Mouse (Mus musculus) midbrain, embryonic 11.5 days (tissue): Measurements from ENCODE around the gene Paqr9. TPM values are rescaled to one million over a fixed set of nuclear protein-coding genes. Genes with fewer than 3 reads are reported as not detected.

ENCODE experiments used
- ATAC-seq: fragments of 200-750 bp; cut with Nextera tagmentation; 2 replicates; pipeline ENCODE4 v1.8.0; 2017; ENCODE audit warnings: moderate TSS enrichment, moderate library complexity; ENCODE audit not compliant: low FRiP score
- DNase-seq: peaks from one replicate; pipeline ENCODE4 v3.0.0; 2015; ENCODE audit warnings: low spot score; ENCODE audit errors: missing footprints
- H3K27ac ChIP-seq: fragments of 300-500 bp; sonication (generic); 2 replicates; pipeline ENCODE4 v1.5.1; 2014; ENCODE audit warnings: low read depth, low read length
- H3K27me3 ChIP-seq: fragments of 300-500 bp; sonication (generic); 2 replicates; pipeline ENCODE4 v1.6.1; 2014; ENCODE audit warnings: mild to moderate bottlenecking, low read length, moderate library complexity, mixed read lengths; ENCODE audit not compliant: control insufficient read depth, insufficient read depth
- H3K36me3 ChIP-seq: fragments of 300-500 bp; sonication (generic); 2 replicates; pipeline ENCODE4 v1.6.1; 2014; ENCODE audit warnings: mild to moderate bottlenecking, low read length, moderate library complexity, mixed read lengths; ENCODE audit not compliant: control insufficient read depth, insufficient read depth
- H3K4me1 ChIP-seq: fragments of 300-500 bp; sonication (generic); 2 replicates; pipeline ENCODE4 v1.6.1; 2014; ENCODE audit warnings: low read length; ENCODE audit not compliant: control insufficient read depth, insufficient read depth
- H3K4me2 ChIP-seq: fragments of 300-500 bp; sonication (generic); 2 replicates; pipeline ENCODE4 v1.6.1; 2014; ENCODE audit warnings: mild to moderate bottlenecking, moderate library complexity
- H3K4me3 ChIP-seq: fragments of 300-500 bp; sonication (generic); 2 replicates; pipeline ENCODE4 v1.5.1; 2014; ENCODE audit warnings: low read depth, low read length
- H3K9ac ChIP-seq: fragments of 300-500 bp; sonication (generic); 2 replicates; pipeline ENCODE4 v1.6.1; 2014; ENCODE audit warnings: low read length
- H3K9me3 ChIP-seq: fragments of 300-500 bp; sonication (generic); 2 replicates; pipeline ENCODE4 v1.6.1; 2016; ENCODE audit warnings: low read length; ENCODE audit not compliant: control insufficient read depth
- WGBS: fragments of 180-500 bp; shearing (Covaris S2); extraction: QIAGEN DNeasy Blood & Tissue Kit; methylation state at CpG from one replicate; pipeline ENCODE4 v1.1.7; 2014; 5-methylcytosine and 5-hydroxymethylcytosine counted together
- polyA plus RNA-seq: library from polyadenylated mRNA; unstranded; fragments of >200 nt; fragmentation: Nextera tagmentation; extraction: Ambion mirVana; gene quantifications from 2 replicates; pipeline ENCODE4 v1.2.1, GENCODE M21; 2014

The Paqr9 gene
- polyA plus RNA-seq, 1 experiment from 2014 or later, result 0.33 TPM

DNA sequence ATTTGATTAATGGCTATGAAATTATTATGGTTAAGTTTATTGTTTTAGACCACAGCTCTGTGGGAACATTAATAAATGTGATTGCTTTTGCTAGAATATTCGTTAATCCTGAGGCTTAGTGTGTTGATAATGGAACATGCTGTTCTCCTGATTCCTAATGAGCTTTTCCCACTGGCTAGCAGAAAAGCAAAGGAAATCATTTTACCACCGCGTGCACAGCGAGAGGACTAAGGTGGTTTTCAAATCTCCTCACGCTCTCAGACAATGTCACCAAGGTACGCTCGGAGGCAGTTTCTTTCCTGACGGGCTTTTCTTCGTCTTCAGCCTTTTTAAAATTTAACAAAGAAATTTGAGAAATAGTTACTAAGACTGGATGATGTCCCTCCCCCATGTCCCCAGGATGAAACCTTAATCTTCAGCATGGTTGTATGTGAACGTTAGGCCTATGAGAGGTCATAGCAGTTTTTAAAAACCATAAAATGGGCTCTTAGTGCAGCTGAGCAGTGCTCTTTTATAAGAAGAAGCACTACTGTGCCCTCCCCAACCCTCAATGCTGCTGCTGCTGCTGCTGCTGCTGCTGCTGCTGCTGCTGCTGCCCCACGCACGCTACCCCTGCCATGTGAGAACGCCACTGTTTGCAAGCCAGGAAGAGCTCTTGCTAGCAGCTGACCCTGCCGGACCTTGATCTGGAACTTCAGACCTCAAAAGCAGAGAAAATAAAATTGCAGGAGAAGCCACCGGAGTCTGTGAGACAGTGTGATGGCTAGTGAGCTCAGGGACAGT lies 17.6 kb upstream of the Paqr9 start:
- no peak overlapping the region for H3K9ac ChIP-seq
- DNase-seq, result no peak
- no peaks in the 10 kb centered on the region for H3K9me3 ChIP-seq
- H3K4me3 ChIP-seq, result no peak overlapping the region
- no peaks in the 10 kb centered on the region for H3K36me3 ChIP-seq
- no peaks in the 10 kb centered on the region for H3K4me1 ChIP-seq
- no peak overlapping the region for H3K27ac ChIP-seq
- WGBS, result 79% methylated on average over 15 of the region's 15 CpGs
- no peak overlapping the region for H3K4me2 ChIP-seq
- no peak for ATAC-seq
- H3K27me3 ChIP-seq, result no peaks in the 10 kb centered on the region

DNA sequence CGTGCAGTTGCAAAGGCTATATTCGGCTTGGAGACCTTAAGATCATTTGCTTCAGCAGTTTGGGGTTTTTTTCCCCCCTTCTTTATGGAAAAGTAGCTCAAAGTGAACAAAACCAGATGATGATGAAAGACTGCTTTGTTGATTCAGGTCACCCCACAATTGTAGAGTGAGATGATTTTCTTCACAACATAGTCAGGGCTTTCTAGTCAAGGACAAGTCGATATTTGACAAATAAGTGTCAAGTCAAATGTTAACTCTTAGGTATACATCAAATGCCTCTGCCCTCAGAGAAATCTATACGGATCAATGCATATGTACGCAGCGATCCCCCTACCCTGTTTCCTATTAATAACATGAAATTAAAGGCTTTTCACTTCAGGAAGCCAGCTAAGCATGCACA lies 17.0 kb upstream of the Paqr9 start:
- DNase-seq (no peak), ATAC-seq (no peak)
- Histone ChIP-seq H3K36me3 (no peaks in the 10 kb centered on the region), H3K4me1 (no peaks in the 10 kb centered on the region), H3K9ac (no peak overlapping the region), H3K27ac (no peak overlapping the region), H3K4me2 (no peak overlapping the region), H3K27me3 (no peaks in the 10 kb centered on the region), H3K4me3 (no peak overlapping the region), H3K9me3 (no peaks in the 10 kb centered on the region)
- WGBS, result 82% methylated on average over 6 of the region's 6 CpGs

DNA sequence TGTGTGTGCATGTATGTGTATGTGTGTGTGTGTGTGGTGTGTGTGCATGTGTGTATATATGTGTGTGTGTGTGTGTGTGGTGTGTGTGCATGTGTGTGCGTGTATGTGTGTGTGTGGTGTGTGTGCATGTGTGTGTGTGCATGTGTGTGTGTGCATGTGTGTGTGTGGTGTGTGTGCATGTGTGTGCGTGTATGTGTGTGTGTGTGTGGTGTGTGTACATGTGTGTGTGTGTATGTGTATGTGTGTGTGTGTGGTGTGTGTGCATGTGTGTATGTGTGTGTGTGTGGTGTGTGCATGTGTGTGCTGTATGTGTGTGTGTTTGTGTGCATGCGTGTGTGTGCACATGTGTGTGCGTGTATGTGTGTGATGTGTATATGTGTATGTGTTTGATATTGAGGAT lies 14.9 kb upstream of the Paqr9 start:
- DNase-seq (no peak), ATAC-seq (no peak)
- Histone ChIP-seq H3K9me3 (no peaks in the 10 kb centered on the region), H3K27ac (no peak overlapping the region), H3K4me1 (no peaks in the 10 kb centered on the region), H3K4me2 (no peak overlapping the region), H3K36me3 (no peaks in the 10 kb centered on the region), H3K4me3 (no peak overlapping the region), H3K27me3 (no peaks in the 10 kb centered on the region), H3K9ac (no peak overlapping the region)
- WGBS, result 93% methylated on average over 4 of the region's 4 CpGs

DNA sequence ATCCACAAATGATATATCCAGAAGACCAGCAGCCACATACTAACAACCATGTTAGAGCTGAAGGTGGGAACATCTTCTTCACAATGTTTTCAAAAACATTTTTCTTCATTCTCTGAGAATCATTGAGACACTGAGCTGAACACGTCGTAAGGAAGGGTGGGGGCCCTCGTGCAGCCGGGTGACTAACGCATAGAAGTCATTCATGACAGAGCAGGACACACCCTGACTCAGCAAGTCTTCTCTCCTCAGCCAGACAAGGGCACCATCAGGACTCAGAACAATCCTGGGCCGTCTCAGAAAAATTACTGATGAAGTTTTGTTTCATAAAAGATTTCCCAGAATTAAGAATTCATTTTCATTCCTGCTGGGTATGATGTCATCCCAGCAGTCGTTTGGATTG lies 12.8 kb upstream of the Paqr9 start:
- H3K36me3 ChIP-seq, result no peaks in the 10 kb centered on the region
- ATAC-seq, result no peak

DNA sequence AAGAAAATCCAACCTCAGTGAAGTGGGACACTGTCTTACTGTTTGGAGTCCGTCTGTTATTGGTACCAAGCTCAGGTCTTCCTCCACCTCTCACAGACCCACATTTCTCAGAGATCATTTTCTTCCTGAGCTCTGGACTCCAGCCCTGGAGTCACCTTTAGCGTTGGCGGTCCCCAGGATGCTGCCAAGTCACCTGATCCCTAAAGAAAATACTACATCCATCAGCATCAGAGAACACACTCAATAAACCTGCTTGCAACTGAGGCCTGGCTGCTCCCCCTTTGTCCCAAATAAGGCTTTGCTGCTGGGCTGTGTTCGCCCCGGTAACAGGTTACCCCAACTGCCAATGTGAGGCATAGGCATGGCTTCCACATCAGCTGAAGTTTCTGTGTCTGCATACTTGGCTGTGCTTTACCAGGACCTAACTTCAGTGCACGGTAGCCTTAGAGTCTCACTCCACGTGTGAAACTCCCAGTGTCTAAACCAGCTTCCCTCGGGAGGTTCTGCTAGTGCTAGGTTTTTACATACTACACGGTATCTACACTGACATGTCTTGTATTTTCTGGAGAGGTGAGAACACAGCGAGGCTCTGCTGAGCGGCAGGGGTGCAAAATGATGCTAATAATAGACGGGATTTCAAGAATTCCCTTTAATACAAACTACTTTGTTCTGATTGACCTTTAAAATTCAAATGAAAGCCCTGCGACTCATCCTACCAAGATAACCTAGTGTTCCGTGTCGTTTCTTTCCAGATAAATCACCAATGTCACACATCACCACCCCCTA lies 9.6 kb upstream of the Paqr9 start:
- no peaks in the 10 kb centered on the region for H3K27me3 ChIP-seq
- H3K27ac ChIP-seq, result no peak overlapping the region
- no peaks in the 10 kb centered on the region for H3K4me1 ChIP-seq
- H3K4me2 ChIP-seq, result no peak overlapping the region
- no peaks in the 10 kb centered on the region for H3K36me3 ChIP-seq
- DNase-seq, result no peak
- WGBS, result 73% methylated on average over 15 of the region's 15 CpGs
- H3K4me3 ChIP-seq, result no peak overlapping the region
- H3K9ac ChIP-seq, result no peak overlapping the region
- no peaks in the 10 kb centered on the region for H3K9me3 ChIP-seq
- ATAC-seq, result no peak

More for the DNA sequence above, 12.8 kb upstream of the Paqr9 start:
- Histone ChIP-seq H3K4me2 (no peak overlapping the region), H3K9ac (no peak overlapping the region), H3K4me3 (no peak overlapping the region), H3K27ac (no peak overlapping the region), H3K9me3 (no peaks in the 10 kb centered on the region), H3K4me1 (no peaks in the 10 kb centered on the region), H3K27me3 (no peaks in the 10 kb centered on the region)
- 70% methylated on average over 7 of the region's 7 CpGs for WGBS
- DNase-seq, result no peak

DNA sequence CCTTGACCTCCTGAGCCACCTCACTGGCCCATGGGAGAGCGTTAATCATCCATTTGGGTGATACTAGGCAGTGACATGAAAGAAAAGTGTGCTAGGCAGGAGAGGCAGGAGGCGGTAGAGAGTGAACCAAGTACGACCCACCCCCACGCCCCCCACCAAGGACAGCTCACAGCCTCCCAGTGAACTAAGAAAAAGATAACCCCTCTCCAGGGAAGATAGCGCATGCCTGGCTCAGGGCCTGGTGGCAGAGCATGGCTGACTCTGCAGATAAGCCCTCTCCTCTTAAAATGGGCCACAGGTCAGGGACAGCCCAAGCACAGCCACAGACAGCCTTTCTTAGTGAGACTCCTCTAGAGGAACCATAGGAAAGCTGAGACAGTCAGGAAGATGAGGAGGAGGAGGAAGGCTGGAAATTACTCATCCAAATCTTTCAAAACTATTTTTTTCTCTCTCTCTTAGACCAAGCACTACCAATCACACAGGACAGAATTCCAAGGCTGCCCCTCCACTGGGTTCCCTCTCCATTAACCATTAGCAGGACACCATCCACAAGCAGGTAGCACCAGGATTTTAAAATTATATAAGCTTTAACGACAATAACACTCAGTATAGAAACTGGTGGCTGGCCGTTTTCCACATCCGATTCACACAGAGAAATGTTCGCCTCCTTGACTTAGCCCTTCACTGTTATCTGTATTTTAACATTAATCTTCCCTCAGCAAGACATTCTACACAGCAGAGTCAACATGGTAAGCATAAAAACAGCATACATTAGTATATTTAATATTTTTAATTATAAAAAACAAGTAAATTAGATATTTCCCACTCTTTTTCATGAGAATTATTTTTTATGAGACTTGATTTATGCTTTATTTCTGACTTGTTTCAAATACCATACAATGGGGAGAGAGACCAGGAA lies 8.3 kb upstream of the Paqr9 start:
- no peak overlapping the region for H3K27ac ChIP-seq
- peaks cover under 1% of the 10 kb centered on the region; the same call in 1 of the 2 replicates for H3K27me3 ChIP-seq
- H3K4me2 ChIP-seq, result no peak overlapping the region
- 77% methylated on average over 9 of the region's 9 CpGs for WGBS
- no peaks in the 10 kb centered on the region for H3K4me1 ChIP-seq
- ATAC-seq (no peak), DNase-seq (no peak)
- no peak overlapping the region for H3K9ac ChIP-seq
- H3K36me3 ChIP-seq, result no peaks in the 10 kb centered on the region
- H3K9me3 ChIP-seq, result no peaks in the 10 kb centered on the region
- no peak overlapping the region for H3K4me3 ChIP-seq

DNA sequence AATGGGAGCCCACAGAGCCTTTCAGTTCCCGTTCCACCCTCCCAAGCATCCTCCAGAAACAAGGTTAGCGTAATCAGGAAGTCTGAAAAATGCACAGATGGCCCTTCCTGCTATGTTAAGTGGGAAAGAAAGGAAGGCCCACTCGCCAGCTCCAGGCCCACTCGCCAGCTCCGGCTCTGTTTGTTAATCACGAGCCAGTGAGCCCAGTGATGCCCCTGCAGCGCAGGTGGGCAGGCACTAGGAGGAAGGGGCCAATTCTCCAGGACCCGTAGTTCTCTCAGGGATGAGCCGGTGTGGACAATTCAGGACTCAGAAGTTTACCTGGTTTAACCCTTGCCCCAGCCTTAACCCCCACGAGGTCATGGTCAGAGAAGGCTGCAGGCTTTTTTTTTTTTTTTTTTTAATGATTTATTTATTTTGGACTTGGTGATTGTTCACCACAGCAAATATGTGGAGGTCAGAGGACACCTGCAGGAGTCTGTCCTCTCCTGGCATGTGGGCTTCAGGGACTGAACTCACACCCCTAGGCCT lies 7.2 kb upstream of the Paqr9 start:
- WGBS, result 79% methylated on average over 10 of the region's 10 CpGs
- Histone ChIP-seq H3K36me3 (no peaks in the 10 kb centered on the region), H3K27ac (no peak overlapping the region), H3K9ac (no peak overlapping the region), H3K4me2 (no peak overlapping the region), H3K9me3 (no peaks in the 10 kb centered on the region), H3K27me3 (peaks cover 5% of the 10 kb centered on the region; the same call in 1 of the 2 replicates), H3K4me1 (no peaks in the 10 kb centered on the region), H3K4me3 (no peak overlapping the region)
- ATAC-seq, result no peak
- DNase-seq, result no peak

DNA sequence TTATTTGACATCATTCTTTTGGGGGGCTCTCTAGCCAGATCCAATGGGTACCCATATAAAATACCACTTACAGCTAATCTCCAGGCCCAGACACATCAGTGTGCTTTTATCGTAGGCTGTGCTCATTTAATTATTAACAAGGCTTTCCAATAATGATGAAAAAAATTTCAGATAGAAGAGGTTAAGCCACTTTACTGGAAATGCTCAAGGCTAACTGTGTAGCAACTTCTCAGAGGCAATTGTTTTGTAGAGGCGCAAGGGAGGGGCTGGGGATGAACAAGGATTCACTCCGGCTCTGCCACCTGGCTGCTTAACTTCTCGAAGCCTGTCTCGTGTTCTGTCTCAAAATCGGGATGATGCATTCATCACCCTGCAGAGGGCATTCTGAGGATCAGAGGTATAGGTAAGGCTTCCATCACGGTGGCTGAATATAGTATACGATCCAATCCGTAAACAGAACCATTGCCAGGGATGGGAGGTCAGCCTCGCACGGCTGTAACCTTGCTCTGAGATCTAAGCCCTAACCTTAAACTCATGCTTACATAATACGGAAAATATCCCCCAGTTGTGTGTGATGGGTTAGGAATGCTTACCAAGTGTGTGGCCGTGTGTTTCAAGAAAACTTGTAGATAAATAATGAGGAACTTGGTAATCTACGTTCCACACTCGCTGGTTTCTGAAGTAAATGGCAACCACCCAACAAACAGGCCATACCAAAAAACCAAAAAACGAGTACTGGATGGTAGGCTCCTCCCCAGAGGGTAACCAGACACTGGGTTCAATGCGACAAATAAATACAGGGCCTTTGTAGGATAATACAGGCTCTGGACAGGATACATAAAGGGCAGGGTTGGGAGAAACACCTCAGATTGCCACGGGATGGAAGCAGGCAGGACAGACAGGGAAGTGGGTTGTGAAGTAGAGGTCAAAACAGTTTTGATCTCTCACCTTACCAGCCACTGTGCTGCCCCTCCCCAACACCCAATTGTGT lies 4.9 kb upstream of the Paqr9 start:
- Histone ChIP-seq H3K9me3 (no peaks in the 10 kb centered on the region), H3K9ac (no peak overlapping the region), H3K4me3 (no peak overlapping the region), H3K36me3 (no peaks in the 10 kb centered on the region), H3K27ac (no peak overlapping the region), H3K4me1 (0 out of 2 replicates have a peak, but pooled peaks cover 5% of the 10 kb centered on the region), H3K4me2 (no peak overlapping the region), H3K27me3 (peaks cover 24% of the 10 kb centered on the region)
- no peak for ATAC-seq
- DNase-seq, result no peak
- 85% methylated on average over 18 of the region's 18 CpGs for WGBS
